Mouse (Mus musculus) kidney, adult 18-20 months (tissue): ENCODE results near the gene Armc2.
A peak's percentile ranks its signal among the peaks of the same experiment; 100 is the strongest.

ENCODE experiments used
- DNase-seq: peaks from one replicate; pipeline ENCODE4 v3.0.0; 2021

The Armc2 gene

DNA sequence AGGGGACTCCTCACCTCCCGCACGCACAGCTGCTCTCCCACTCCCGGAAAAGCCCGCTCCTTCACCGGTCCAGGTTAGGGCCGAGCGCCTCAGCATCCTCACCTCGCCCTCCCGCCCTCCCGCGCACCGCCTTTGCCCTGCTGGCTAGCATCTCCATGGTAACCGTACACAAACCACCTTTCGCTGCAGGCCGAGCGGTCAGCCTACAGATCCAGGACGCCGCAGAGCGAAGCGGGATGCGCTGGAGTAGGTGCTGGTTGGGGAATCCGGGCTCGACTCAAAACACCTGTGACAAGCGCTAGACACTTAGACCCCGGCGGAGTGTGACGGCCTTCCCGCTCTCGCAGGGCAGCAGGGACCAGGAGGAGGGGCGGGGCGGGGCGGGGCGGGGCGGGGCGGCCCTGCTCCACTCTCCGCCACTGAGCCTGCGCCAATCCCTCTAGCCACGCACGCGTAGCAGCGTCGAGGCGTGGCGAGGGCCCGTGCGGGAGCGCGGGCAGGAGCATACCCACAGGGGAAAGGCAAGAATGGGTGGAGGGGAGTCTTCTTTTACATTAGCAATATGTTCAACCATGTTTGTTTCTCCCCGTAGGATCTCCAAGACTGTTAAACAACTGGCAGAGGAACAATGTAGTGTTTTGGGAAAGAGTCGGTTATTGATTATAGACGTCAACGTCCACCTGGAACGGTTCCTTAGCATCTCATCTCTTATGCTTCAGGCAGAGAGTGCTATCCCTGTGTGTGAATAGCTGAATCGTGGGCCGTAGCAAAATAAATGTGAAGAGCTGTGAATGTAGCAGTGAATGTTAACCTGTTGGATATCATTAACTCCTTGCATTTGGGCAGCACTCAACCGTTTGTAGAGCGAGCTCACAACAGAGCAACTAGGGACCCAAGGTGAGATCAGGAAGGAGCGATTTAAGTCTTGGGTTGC lies at the start of gene Armc2:
TSS of gene Armc2 (minus strand) at position 427 of the 934 bp plus-strand sequence.
- peak; percentile 83 for DNase-seq

DNA sequence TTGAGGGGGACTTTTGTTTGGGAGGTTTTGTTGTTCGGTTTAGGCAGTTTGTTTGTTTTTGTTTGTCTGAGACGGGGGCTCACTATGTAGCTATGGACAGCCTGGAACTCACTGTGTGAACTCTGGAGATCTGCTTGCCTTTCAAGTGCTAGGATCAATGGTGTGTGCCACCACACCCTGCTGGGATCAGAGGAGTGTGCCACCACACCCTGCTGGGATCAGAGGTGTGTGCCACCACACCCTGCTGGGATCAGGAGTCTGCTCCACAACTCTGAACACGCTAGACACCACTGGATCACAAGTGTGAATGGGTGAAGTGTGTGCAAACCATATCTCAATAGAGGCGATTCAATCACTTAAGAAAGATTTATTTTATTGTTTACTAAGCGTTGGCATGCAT lies 46.2 kb upstream of the Armc2 start:
- no peak for DNase-seq

DNA sequence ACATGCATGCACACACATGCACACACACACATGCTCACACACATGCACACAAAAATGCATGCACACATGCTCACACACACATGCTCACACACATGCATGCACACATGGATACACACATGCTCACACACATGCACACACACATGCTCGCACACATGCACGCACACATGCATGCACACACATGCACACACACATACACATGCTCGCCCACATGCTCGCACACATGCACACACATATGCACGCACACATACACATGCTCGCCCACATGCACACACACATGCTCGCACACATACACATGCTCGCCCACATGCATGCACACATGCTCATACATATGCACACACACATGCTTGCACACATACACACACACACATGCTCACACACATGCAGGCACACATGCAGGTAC lies 41.3 kb upstream of the Armc2 start:
- DNase-seq, result no peak

DNA sequence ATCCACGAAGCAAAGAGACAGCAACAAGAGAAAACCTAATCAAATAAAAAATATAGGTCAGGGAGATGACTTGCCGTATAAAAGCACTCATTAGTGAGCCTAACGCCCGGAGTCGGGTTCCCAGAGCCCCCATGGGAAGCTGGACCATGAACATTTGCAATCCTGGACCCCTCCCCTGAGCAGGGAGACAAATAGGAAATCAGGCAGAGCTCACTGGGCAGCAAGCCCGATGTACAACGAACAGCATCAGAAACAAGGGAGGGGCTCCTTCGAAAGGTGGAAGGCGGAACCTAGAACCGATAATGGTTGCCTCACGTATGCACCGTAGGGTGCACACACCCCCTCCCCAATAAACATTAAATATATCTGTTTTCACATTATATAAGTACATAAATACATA lies 39.5 kb upstream of the Armc2 start:
- DNase-seq, result no peak

DNA sequence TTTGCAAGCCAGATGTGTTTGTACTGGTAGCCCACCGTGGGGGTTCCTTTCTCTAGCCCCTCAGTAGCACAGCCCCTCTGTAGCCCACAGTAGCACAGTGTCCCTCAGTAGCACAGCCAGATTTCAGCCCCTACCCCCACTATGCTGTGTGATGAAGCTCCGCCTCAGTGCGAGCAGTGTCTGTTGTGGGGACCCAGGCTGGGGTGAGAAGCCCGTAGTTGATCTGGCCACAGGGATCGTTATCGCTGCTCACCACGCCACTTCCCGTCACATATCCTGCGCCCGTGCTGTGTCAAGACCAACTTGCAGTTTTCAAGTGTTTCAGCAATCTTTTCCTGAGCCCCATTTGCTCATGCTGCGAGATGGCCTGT lies 39.0 kb upstream of the Armc2 start:
- no peak for DNase-seq

DNA sequence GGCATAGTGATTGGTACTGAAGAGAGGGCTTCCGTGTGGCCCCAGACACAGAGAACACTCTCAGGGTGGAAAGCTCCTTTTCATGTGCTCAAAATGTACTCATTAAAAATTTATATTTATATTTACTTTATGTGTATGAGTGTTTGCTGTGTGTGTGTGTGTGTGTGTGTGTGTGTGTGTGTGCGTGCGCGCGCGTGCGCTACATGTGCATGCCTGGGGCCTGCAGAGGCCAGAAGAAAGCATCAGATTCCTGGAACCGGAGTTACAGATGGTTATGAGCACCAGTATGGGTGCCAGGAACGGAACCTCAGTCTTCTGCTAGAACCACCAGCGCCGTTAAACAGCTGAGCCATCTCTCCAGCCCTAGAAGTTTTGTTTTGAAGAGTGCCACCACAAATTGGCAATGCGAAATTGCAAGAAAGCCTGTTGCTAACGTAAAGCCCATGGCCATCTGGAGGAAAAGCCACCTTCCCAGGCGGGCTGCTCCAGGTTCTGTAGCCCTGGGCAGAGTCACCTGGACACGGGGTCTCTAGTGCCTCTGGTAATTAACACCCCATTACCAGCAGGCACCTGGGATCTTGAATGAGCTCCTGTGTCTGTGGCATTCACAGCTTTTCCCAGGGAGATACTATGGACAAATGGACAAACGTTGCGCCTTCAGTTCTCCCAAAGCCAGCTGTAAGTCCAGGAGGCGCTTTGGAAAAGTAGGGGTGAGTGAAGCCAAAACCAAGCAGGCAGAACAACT lies 38.4 kb upstream of the Armc2 start:
- no peak for DNase-seq

DNA sequence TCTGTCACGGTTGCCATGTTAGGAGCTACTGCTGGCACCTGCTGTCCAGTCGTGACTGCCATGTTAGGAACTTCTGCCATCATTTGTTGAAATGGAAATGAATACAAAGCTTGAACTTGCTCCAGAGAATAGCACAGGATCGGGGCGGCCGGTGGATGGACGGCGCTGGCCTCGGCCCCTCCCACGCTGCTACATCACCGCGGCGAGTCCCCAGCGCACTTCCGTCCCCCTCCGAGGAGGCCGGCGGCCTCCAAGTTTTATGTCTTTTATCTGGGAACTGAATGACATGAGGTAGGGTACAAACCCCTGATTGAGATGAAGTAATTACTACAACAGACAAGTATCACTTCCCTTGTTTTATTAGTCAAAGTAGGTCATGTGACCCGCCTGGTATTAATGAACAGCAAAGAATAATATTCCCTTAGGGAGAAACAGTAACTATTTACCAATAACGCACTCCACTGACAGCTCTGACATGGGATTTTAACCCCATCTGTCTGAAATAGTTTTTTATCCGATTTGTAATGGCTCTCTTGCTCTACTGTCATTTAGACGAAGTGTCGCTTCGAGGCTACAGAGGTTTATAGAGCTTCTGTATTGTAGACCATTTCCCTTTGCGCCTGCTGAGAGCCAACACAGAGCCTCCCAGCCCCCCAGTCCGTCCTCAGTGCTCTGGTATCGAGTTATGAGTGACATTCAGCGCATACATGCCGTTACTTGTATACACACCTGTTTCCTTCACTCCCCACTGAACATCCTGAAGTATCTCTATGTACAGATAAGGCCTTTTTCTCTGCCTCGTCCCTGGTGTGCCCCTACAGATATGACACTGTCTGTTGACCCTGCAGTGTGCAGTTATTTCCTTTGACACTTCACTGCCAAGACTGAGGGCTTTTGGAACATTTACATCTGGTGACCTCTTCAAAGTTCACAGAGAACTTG lies 37.3 kb upstream of the Armc2 start:
- DNase-seq, result no peak

DNA sequence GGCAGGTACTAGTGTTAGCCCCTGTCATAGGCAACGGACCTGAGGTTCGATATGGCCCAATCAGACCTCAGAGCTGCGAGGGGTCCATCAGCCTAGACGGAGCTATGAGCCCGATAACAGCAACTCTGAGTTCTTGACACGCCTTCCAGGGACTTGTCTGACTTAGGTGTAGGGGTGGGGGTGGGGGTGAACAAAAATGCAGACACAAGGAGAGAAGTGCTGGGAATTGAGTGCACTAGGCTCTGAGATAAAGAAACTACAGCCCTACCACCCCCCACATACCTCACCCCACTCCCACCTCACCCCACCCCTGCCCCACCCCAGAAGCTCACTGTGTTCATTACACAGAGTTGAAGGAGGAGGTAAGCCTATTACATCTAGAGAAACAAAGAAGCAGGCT lies 32.8 kb upstream of the Armc2 start:
- no peak for DNase-seq

DNA sequence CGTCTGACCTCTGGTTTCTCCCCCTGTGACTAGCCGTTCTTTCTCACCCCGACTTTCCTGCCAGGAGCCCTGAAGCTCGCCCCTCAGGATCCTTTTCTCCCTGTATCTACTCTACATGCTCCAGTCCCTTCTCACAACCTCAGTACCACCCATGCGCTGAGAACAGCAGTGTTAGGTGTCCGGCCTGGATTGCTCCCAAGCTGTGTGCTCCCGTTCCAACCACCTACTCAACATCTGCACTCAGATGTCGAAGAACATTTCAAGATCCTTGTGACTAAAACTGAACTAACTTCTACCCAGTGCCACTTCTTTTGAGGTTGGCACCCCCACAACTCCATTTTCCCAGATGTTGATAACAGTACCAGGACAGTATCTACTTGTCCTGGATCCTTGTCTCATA lies 30.4 kb upstream of the Armc2 start:
- DNase-seq, result no peak

DNA sequence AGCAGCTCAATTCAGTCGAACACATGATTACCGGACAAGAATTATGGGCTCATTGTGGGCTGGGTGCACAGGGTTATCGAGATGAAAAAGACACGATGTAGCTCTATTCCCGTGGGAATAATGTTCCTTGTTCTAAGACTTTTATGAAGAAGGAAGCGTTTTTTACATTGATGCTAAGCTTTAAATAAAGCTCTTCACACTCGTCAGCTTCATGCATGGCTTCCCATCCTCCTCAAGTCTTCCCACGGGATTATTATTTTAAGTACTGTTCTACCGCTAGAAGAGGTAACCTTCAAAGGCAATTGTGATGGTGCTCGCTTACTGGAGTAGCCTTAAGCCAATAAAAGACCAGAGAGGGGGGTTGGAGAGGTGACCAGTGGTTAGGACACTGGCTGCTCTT lies 26.3 kb upstream of the Armc2 start:
- no peak for DNase-seq

DNA sequence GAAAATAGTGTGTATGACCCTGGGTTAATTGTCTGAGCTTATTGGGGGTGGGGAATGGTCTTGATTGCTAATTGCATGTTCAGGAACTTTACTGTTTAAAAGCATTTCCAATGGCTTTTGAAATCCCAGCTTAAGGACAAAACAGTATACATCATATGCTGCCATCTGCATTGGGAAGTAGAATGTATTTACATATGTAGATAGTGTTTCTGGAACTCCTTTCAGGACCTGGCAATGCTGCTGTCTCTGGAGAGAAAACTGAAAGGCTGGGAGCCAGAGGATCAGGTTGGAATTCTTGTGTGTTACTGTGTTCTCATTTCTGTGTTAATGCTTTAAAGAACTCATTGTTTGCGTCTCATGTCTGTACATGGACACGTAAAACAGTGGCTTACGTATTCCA lies 25.1 kb upstream of the Armc2 start:
- no peak for DNase-seq

DNA sequence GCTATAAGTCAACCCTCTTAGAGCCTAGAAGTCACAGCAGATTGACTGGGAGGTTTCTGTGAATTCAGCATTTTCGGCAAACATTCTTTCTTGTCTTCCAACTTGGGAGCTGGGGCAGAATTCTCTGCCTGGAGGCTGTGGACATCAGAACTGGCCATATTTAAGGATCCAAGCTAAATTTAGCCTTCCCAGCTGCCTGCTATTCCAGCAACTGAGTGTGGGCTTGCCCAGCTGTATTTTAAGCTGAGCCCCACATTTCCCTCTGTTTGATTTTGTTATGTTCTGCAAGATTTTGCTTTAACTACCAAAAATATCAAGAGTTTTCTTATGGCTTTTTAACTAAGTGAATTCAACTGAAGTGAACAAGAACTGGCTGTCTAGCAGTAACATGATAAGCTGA lies 24.6 kb upstream of the Armc2 start:
- DNase-seq, result no peak

DNA sequence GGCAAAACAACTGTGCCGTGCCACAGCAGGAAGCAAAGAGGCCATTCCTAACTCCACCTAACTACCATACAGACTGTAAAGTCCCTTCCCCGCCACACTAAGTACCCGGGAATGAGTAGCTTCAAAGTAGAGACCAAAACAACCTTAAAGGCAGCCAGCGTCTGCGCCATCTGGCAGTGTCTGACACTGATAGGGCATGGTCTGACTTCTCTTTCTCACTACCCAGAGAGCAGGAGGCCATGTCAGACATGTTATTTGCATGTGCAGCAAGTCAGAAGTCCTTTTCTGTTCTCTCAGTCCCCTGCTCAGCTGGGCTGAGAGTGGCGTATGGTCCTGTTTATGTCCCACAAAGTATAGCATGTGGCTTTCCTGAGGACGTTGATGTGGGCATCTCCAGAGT lies 23.8 kb upstream of the Armc2 start:
- no peak for DNase-seq

DNA sequence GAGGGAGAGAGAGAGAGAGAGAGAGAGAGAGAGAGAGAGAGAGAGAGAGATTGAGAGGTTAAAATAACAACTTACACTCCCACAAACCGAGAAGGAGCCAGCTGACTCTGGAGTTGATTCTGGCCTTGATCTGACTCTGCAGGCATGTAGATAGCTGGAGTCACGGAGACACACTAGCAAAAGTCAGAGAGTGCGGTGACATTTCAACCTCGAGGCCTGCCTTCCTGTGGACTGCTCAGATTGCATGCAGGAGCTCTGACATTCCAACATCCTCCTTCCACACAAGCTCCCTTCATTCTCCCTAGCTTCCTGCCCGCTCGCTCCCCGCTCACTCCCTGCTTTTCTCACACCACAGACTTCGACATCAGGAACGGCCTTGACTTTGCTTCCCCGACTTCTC lies 20.3 kb upstream of the Armc2 start:
- DNase-seq, result no peak

DNA sequence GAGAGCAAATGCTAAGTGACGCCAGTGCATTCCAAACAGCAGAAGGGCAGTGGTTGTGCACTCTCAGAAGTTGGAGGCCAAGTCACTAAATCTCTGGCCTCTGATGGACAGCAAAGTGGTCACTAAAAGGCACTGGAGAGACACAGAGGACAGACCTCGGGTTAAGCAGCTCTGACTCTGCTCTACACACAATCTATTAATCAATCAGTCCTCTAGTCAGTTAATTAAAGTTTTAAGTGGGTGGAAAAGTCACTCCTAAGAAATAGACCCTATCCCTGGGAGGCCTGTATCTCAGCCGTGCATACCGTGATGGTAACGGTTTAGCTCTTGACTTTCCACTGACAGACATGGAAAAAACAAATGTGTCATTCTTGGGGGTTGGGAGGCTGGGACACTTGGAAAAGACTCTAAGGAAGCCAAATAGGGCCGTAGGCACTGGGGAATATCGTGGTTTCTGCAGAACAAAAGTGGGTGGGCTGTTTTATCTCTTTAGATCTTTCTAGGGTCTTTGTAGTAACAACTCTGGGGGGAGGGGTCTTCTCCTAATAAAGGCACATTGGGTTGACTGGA lies 19.1 kb upstream of the Armc2 start:
- DNase-seq, result no peak

DNA sequence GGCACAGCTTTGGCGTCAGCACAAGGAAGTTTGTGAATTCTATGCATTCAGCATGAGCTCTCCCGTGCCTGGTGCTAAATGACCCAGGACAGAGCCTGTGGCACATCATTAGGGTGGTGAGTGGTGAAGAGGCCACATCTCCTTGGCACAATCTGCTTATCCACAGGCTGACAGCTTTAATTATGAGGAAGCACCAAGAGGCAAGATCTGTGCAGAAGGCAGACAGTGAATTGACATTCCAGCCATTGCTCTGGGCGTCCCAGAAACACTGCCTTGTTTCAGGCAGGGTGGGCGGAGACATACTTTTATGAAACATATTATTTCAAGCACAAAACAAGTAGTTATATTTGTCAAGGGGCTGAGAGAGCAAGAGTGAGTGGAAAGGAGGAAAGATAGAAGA lies 18.6 kb upstream of the Armc2 start:
- DNase-seq, result no peak

DNA sequence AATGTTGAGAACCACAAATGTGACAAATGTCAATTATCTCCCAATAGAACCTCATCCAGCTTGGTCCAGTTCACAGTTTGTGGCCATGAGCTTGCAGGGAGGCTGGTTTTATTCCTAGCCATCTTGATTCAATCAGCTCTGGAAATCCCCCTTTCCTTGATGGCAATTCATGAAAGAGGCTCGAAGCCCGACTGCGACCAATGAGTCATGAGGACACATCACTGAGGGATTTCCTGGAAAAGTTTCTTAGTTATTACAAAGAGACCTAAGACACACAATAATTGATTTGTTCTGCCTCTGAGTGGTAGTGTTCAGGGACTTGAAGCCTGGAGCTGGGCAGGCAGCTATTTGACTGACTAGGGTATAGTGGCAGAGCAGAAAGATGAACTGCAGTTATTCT lies 15.3 kb upstream of the Armc2 start:
- no peak for DNase-seq

DNA sequence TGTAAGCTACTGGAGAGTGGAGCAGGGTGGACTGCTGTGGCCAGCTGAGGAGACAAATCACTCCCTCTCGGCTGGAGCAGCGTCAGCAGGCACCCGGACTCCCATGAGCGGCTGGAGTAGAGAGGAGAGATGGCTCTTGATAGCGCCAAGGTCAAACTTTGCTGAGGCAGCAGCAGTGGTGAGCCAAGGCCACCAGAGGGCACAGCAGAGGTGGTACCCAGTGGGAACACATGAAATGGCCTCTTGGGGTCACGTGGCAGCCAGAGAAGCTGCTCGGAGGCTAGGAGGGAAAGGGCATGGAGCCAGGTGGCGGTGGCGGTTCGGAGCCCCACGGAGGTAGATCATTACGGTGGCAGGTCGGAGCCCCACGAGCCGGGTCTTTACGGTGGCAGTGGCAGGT lies 12.8 kb upstream of the Armc2 start:
- peak; percentile 92 for DNase-seq

DNA sequence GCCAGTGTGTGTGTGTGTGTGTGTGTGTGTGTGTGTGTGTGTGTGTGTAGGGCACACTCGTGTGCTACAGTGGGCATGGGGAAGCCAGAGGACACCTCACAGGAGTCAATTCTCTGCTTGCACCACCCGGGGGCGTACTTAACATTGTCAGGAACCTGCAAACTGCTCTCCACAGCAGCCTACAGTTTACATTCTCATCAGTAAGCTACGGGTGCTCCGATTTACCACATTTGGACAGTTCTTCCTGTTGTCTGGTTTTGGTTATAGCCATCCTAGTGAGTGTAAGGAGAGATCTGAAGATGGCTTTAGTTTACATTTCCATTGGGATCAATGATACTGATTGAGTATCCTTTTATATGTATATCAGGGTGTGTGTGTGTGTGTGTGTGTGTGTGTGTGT lies 11.3 kb upstream of the Armc2 start:
- no peak for DNase-seq

DNA sequence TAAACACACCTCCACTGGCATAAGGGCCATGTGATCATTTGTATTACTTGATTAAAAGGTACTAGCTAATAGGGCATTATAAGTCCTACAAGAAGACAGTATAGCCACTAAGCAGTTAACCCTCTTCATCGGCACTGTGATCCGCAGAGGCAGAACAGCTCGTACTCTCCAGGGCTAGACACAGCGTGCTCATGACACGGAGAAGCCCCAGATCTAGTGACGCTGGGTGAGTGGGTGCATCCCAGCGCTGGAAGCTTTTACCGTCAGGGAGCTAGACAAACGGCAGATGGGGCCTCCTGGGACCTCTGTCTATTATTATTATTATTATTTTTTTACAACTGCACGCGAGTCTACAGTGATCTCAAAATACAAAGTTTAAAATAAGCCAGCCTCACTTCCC lies 9.1 kb upstream of the Armc2 start:
- DNase-seq, result no peak

DNA sequence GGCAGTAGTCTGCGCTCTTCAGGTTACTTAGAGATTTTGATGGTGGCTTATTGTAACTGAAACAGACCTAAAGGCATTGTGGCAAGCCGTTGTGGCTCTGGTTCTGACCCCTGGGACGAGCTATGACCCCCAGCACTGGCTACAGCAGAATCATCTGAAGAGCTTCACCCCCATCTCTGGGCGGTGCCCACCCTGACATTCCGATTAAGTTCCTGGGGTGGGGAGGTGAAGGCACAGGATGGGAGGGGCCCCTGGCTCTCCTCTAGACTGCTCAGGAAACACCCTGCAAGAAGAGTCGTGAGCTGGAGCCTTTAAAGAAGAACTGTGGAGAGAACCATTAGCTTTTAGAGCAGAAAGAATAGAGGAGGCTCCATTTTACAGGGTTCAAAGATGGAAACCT lies 6.2 kb upstream of the Armc2 start:
- no peak for DNase-seq

DNA sequence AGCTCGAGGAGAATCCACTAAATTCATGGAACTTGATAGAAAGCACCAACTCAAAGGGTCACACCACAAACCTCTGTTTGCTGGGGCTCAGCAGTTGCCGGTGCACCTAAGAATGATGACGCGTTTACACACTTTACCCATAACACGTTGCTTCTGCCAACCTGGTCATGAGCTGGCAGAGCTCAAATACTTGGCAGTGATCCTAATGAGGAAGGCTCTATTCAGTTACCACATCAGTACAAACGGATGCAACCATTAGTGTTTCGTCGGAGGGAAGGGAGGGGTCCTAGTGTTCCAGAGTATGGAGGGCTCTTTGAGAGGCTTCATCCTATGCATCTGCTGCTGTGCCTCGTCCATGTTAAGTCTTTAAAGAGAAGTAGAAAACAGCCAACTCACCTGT lies 3.3 kb upstream of the Armc2 start:
- DNase-seq, result no peak

DNA sequence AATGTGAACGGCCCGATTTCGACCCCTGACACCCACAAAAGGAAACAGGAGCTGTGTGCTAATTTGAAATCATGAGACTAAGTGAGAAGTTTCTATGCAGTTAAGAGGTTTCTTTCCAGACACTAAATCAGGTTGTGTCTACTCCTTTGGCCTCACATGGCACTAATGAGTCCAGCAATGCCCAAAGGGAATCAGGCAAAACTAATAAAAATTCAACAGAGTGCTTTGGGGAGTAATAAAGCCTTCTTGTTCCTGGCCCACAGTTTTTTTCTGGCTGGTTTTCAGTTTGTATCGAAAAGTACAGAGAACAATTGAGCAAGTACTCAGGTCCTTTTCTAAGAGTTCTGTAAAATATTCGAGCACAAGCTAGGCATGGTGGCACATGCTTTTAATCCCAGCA lies 4.2 kb downstream of the Armc2 start:
- no peak for DNase-seq
